Mouse (Mus musculus) urinary bladder, adult 18-20 months (tissue): Measurements from ENCODE around the gene Mpp2.

Source experiments
- DNase-seq, 2 experiments: peaks; one replicate each; pipeline ENCODE4 v3.0.0; 2022; ENCODE audit warnings: low spot score in 2 of 2, mixed read lengths in 2 of 2

Mpp2 gene

GRCm38 (mm10) chr11:102087931-102088898, at the start of gene Mpp2:
Gene Mpp2, minus strand, starts transcription at chr11:102088515.
- DNase-seq, result peak; percentile 65 to 71

- DNase-seq, result no peak
Observed at GRCm38 (mm10) chr11:102137625-102138446, 49.5 kb upstream of the Mpp2 start.

GRCm38 (mm10) chr11:102134516-102134915, 46.2 kb upstream of the Mpp2 start:
- DNase-seq, result no peak

- DNase-seq, result no peak
Observed at GRCm38 (mm10) chr11:102117386-102117785, 29.1 kb upstream of the Mpp2 start.

- DNase-seq, result no peak
Observed at GRCm38 (mm10) chr11:102116241-102116640, 27.9 kb upstream of the Mpp2 start.

GRCm38 (mm10) chr11:102111576-102111975, 23.3 kb upstream of the Mpp2 start:
- DNase-seq, result no peak

GRCm38 (mm10) chr11:102107732-102108131, 19.4 kb upstream of the Mpp2 start, which contains the start of gene Pyy:
Gene Pyy, minus strand, starts transcription at chr11:102107832.
- no peak for DNase-seq

GRCm38 (mm10) chr11:102106911-102107310, 18.6 kb upstream of the Mpp2 start:
- peak in 1 of 2 experiments; percentile 28 for DNase-seq

GRCm38 (mm10) chr11:102102485-102103258, 14.4 kb upstream of the Mpp2 start:
- DNase-seq, result peak in 1 of 2 experiments; percentile 29

GRCm38 (mm10) chr11:102101219-102101618, 12.9 kb upstream of the Mpp2 start, which contains the start of gene Ppy:
Gene Ppy, minus strand, starts transcription at chr11:102101319.
- no peak for DNase-seq

GRCm38 (mm10) chr11:102096887-102097391, 8.6 kb upstream of the Mpp2 start:
- peak; percentile 58 to 71 for DNase-seq

- no peak for DNase-seq
Observed at GRCm38 (mm10) chr11:102096446-102096845, 8.1 kb upstream of the Mpp2 start.

- DNase-seq, result no peak
Observed at GRCm38 (mm10) chr11:102095676-102096075, 7.4 kb upstream of the Mpp2 start.

- peak; percentile 46 to 52 for DNase-seq
Observed at GRCm38 (mm10) chr11:102089088-102089808, 933 bp upstream of the Mpp2 start.

- DNase-seq, result peak; percentile 69 to 77
Observed at GRCm38 (mm10) chr11:102087081-102087751, 1.1 kb downstream of the Mpp2 start.

GRCm38 (mm10) chr11:102086331-102086730, 2.0 kb downstream of the Mpp2 start:
- DNase-seq, result no peak

- DNase-seq, result no peak
Observed at GRCm38 (mm10) chr11:102084159-102084558, 4.2 kb downstream of the Mpp2 start.

- DNase-seq, result no peak
Observed at GRCm38 (mm10) chr11:102083193-102083592, 5.1 kb downstream of the Mpp2 start.

- peak; percentile 33 to 48 for DNase-seq
Observed at GRCm38 (mm10) chr11:102082322-102082721, 6.0 kb downstream of the Mpp2 start.

- no peak for DNase-seq
Observed at GRCm38 (mm10) chr11:102073722-102074121, 14.6 kb downstream of the Mpp2 start.
